Mouse (Mus musculus): ENCODE measurements around the gene Qrsl1. TPM values are rescaled to one million over a fixed set of nuclear protein-coding genes. Genes with fewer than 3 reads are reported as not detected.

The Qrsl1 gene
- total RNA-seq, 1 experiment from 2014 or later, result 13.2 TPM

GRCm38 (mm10) chr10:43896065-43896464, 5.5 kb downstream of the Qrsl1 start:
- no peak for ATAC-seq (replicated peaks in 1 of 2; ENCODE audit: insufficient read depth in 1 of 2, low FRiP score in 2 of 2, low TSS enrichment in 1 of 2, low read depth in 1 of 2, poor library complexity in 2 of 2, severe bottlenecking in 2 of 2)

- no peak for ATAC-seq (replicated peaks in 1 of 2; ENCODE audit: insufficient read depth in 1 of 2, low FRiP score in 2 of 2, low TSS enrichment in 1 of 2, low read depth in 1 of 2, poor library complexity in 2 of 2, severe bottlenecking in 2 of 2)
These were observed 8.6 kb downstream of the Qrsl1 start for GRCm38 (mm10) chr10:43892971-43893370.

- no peak for ATAC-seq (replicated peaks in 1 of 2; ENCODE audit: insufficient read depth in 1 of 2, low FRiP score in 2 of 2, low TSS enrichment in 1 of 2, low read depth in 1 of 2, poor library complexity in 2 of 2, severe bottlenecking in 2 of 2)
These were observed 12.6 kb downstream of the Qrsl1 start for GRCm38 (mm10) chr10:43888976-43889375.

GRCm38 (mm10) chr10:43887676-43888075, 13.9 kb downstream of the Qrsl1 start:
- ATAC-seq (replicated peaks in 1 of 2; ENCODE audit: insufficient read depth in 1 of 2, low FRiP score in 2 of 2, low TSS enrichment in 1 of 2, low read depth in 1 of 2, poor library complexity in 2 of 2, severe bottlenecking in 2 of 2), result no peak

GRCm38 (mm10) chr10:43871458-43871857, 30.1 kb downstream of the Qrsl1 start:
- no peak for ATAC-seq (replicated peaks in 1 of 2; ENCODE audit: insufficient read depth in 1 of 2, low FRiP score in 2 of 2, low TSS enrichment in 1 of 2, low read depth in 1 of 2, poor library complexity in 2 of 2, severe bottlenecking in 2 of 2)

- no peak; a peak in 1 of 4 replicates for ATAC-seq (replicated peaks in 1 of 2; ENCODE audit: insufficient read depth in 1 of 2, low FRiP score in 2 of 2, low TSS enrichment in 1 of 2, low read depth in 1 of 2, poor library complexity in 2 of 2, severe bottlenecking in 2 of 2)
These were observed 30.8 kb downstream of the Qrsl1 start for GRCm38 (mm10) chr10:43870752-43871151.

- ATAC-seq (replicated peaks in 1 of 2; ENCODE audit: insufficient read depth in 1 of 2, low FRiP score in 2 of 2, low TSS enrichment in 1 of 2, low read depth in 1 of 2, poor library complexity in 2 of 2, severe bottlenecking in 2 of 2), result peak; percentile 81 to 98
These were observed 45.2 kb downstream of the Qrsl1 start for GRCm38 (mm10) chr10:43856351-43856750.

- peak; percentile 36 to 42; a peak in 3 of 4 replicates for ATAC-seq (replicated peaks in 1 of 2; ENCODE audit: insufficient read depth in 1 of 2, low FRiP score in 2 of 2, low TSS enrichment in 1 of 2, low read depth in 1 of 2, poor library complexity in 2 of 2, severe bottlenecking in 2 of 2)
These were observed 45.6 kb downstream of the Qrsl1 start for GRCm38 (mm10) chr10:43855916-43856315.

- ATAC-seq (replicated peaks in 1 of 2; ENCODE audit: insufficient read depth in 1 of 2, low FRiP score in 2 of 2, low TSS enrichment in 1 of 2, low read depth in 1 of 2, poor library complexity in 2 of 2, severe bottlenecking in 2 of 2), result no peak
These were observed 49.6 kb downstream of the Qrsl1 start for GRCm38 (mm10) chr10:43851898-43852297.

- peak in 1 of 2 experiments; percentile 36; a peak in 1 of 4 replicates for ATAC-seq (replicated peaks in 1 of 2; ENCODE audit: insufficient read depth in 1 of 2, low FRiP score in 2 of 2, low TSS enrichment in 1 of 2, low read depth in 1 of 2, poor library complexity in 2 of 2, severe bottlenecking in 2 of 2)
These were observed 52.1 kb downstream of the Qrsl1 start for GRCm38 (mm10) chr10:43849478-43849877.

GRCm38 (mm10) chr10:43846141-43846622, 55.4 kb downstream of the Qrsl1 start:
- ATAC-seq (replicated peaks in 1 of 2; ENCODE audit: insufficient read depth in 1 of 2, low FRiP score in 2 of 2, low TSS enrichment in 1 of 2, low read depth in 1 of 2, poor library complexity in 2 of 2, severe bottlenecking in 2 of 2), result no peak

- ATAC-seq (replicated peaks in 1 of 2; ENCODE audit: insufficient read depth in 1 of 2, low FRiP score in 2 of 2, low TSS enrichment in 1 of 2, low read depth in 1 of 2, poor library complexity in 2 of 2, severe bottlenecking in 2 of 2), result no peak
These were observed 56.1 kb downstream of the Qrsl1 start for GRCm38 (mm10) chr10:43845442-43845841.

- no peak for ATAC-seq (replicated peaks in 1 of 2; ENCODE audit: insufficient read depth in 1 of 2, low FRiP score in 2 of 2, low TSS enrichment in 1 of 2, low read depth in 1 of 2, poor library complexity in 2 of 2, severe bottlenecking in 2 of 2)
These were observed 60.1 kb downstream of the Qrsl1 start for GRCm38 (mm10) chr10:43841441-43841840.

GRCm38 (mm10) chr10:43832868-43833267, 68.7 kb downstream of the Qrsl1 start:
- peak; percentile 65 to 71 for ATAC-seq (replicated peaks in 1 of 2; ENCODE audit: insufficient read depth in 1 of 2, low FRiP score in 2 of 2, low TSS enrichment in 1 of 2, low read depth in 1 of 2, poor library complexity in 2 of 2, severe bottlenecking in 2 of 2)

- no peak for ATAC-seq (replicated peaks in 1 of 2; ENCODE audit: insufficient read depth in 1 of 2, low FRiP score in 2 of 2, low TSS enrichment in 1 of 2, low read depth in 1 of 2, poor library complexity in 2 of 2, severe bottlenecking in 2 of 2)
These were observed 71.1 kb downstream of the Qrsl1 start for GRCm38 (mm10) chr10:43830251-43831018.

- ATAC-seq (replicated peaks in 1 of 2; ENCODE audit: insufficient read depth in 1 of 2, low FRiP score in 2 of 2, low TSS enrichment in 1 of 2, low read depth in 1 of 2, poor library complexity in 2 of 2, severe bottlenecking in 2 of 2), result no peak
These were observed 72.9 kb downstream of the Qrsl1 start for GRCm38 (mm10) chr10:43828686-43829015.

GRCm38 (mm10) chr10:43827958-43828685, 73.4 kb downstream of the Qrsl1 start:
- ATAC-seq (replicated peaks in 1 of 2; ENCODE audit: insufficient read depth in 1 of 2, low FRiP score in 2 of 2, low TSS enrichment in 1 of 2, low read depth in 1 of 2, poor library complexity in 2 of 2, severe bottlenecking in 2 of 2), result no peak

- ATAC-seq (replicated peaks in 1 of 2; ENCODE audit: insufficient read depth in 1 of 2, low FRiP score in 2 of 2, low TSS enrichment in 1 of 2, low read depth in 1 of 2, poor library complexity in 2 of 2, severe bottlenecking in 2 of 2), result no peak
These were observed 74.5 kb downstream of the Qrsl1 start for GRCm38 (mm10) chr10:43826773-43827621.
